Mouse (Mus musculus): ENCODE results near the gene Pou6f1. TPM values are rescaled to one million over a fixed set of nuclear protein-coding genes. Genes with fewer than 3 reads are reported as not detected.
"Not testable (repeated sequence)": the region's sequence is repeated elsewhere in the genome, so short reads cannot be mapped to it uniquely, and the experiment has no call there.

Gene Pou6f1
- polyA plus RNA-seq, 1 experiment = 184 TPM

DNA sequence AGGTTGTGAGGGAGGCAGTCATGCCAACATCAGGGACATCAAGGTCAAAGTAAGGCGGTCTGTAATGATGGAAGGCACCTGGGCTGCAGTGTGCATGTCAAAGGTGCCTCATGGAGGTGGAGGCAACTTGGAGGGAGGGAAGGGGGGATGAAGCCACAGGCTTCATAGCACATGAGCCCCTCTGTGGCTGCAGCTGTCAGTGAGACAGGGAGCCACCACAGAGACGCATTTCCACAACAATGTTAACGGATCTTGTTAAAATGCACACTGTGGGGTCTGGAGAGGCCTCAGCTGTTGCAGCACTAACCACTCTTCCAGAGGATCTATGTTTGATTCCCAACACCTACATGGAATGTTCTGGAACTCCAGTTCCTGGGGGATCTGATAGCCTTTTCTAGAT, 30.3 kb upstream of the Pou6f1 start:
- H3K4me1 ChIP-seq (replicated peaks; ENCODE audit: control insufficient read depth, insufficient read depth, low read length) = peaks cover 23% of the 10 kb centered on the region
- 31% methylated on average over 3 of the region's 3 CpGs for WGBS
- peaks cover 2% of the 10 kb centered on the region; the same call in 1 of the 2 replicates for H3K27me3 ChIP-seq (ENCODE audit: control insufficient read depth, insufficient read depth, low read length)
- H3K27ac ChIP-seq (ENCODE audit: control insufficient read depth, insufficient read depth, low read length) = no peak overlapping the region
- TF ChIP-seq POLR2A (IDR thresholded peaks at IDR 0.05; ENCODE audit: control insufficient read depth, extremely low read depth, insufficient read depth, low read length, poor library complexity) = no peak
- TF ChIP-seq CTCF (IDR thresholded peaks at IDR 0.05; ENCODE audit: borderline replicate concordance, control insufficient read depth, extremely low read depth, insufficient read depth, low read length, poor library complexity) = no peak
- H3K4me3 ChIP-seq (ENCODE audit: control insufficient read depth, insufficient read depth, low read length) = no peak overlapping the region
- no peaks in the 10 kb centered on the region for H3K36me3 ChIP-seq (ENCODE audit: control insufficient read depth, insufficient read depth, low read length)
- no peak for DNase-seq

DNA sequence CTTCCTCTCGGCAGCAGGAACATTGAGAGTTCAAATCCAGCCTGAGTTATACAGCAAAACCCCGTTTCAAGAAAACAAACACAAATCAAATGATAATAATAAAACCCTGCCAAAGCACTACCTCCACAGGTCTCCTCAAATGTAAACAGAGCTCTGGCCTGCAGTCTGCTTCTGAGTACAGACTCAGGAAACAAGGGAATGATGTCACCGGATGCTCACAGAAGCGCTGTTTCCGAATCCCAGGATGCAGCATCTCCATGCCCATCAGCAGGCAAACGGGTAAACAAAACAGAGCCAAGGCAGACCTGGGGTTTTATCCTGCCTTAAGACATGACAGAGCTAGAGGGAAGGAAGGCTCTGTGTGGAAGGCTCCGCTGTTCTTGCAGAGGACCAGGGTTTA, 29.0 kb upstream of the Pou6f1 start:
- Histone ChIP-seq H3K4me1 (replicated peaks; ENCODE audit: control insufficient read depth, insufficient read depth, low read length) (peaks cover 23% of the 10 kb centered on the region), H3K27ac (ENCODE audit: control insufficient read depth, insufficient read depth, low read length) (no peak overlapping the region), H3K4me3 (ENCODE audit: control insufficient read depth, insufficient read depth, low read length) (no peak overlapping the region), H3K36me3 (ENCODE audit: control insufficient read depth, insufficient read depth, low read length) (no peaks in the 10 kb centered on the region), H3K27me3 (ENCODE audit: control insufficient read depth, insufficient read depth, low read length) (no peaks in the 10 kb centered on the region)
- TF ChIP-seq CTCF (IDR thresholded peaks at IDR 0.05; ENCODE audit: borderline replicate concordance, control insufficient read depth, extremely low read depth, insufficient read depth, low read length, poor library complexity) (no peak), POLR2A (IDR thresholded peaks at IDR 0.05; ENCODE audit: control insufficient read depth, extremely low read depth, insufficient read depth, low read length, poor library complexity) (no peak)
- no peak for DNase-seq
- WGBS = 82% methylated on average over 7 of the region's 7 CpGs

DNA sequence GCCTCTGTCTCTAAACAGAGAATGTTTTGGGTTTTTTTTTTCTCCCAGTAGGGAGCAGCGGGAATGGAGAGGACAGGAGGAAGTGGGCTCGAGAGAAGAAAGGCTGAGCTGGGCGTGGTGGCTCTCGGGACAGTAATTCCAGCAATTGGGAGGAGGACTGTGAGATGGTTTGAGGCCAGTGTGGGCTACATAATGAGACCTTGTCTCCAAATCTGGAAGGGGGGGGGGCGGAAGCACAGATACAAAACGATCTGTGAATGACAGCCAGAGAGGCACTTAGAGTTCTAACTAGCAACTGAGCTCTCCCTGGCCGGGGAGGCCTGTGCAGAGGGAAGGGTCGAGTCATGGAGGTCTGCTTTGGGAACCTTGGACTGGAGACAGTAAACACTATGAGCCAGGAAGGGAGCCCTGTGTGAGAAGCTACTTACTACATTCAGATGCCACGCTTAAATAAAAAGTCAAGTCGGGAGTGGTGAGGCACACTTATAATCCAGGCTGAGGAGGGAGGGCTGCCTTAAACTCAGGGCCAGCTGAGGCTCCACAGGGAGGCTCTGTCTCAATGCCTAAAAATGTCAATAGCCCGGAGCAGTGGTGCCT, 28.1 kb upstream of the Pou6f1 start:
- 84% methylated on average over 11 of the region's 11 CpGs for WGBS
- DNase-seq = no peak
- Histone ChIP-seq H3K36me3 (ENCODE audit: control insufficient read depth, insufficient read depth, low read length) (no peaks in the 10 kb centered on the region), H3K27ac (ENCODE audit: control insufficient read depth, insufficient read depth, low read length) (no peak overlapping the region), H3K4me1 (replicated peaks; ENCODE audit: control insufficient read depth, insufficient read depth, low read length) (peaks cover 20% of the 10 kb centered on the region), H3K27me3 (ENCODE audit: control insufficient read depth, insufficient read depth, low read length) (no peaks in the 10 kb centered on the region), H3K4me3 (ENCODE audit: control insufficient read depth, insufficient read depth, low read length) (no peak overlapping the region)
- TF ChIP-seq CTCF (IDR thresholded peaks at IDR 0.05; ENCODE audit: borderline replicate concordance, control insufficient read depth, extremely low read depth, insufficient read depth, low read length, poor library complexity) (no peak), POLR2A (IDR thresholded peaks at IDR 0.05; ENCODE audit: control insufficient read depth, extremely low read depth, insufficient read depth, low read length, poor library complexity) (no peak)

DNA sequence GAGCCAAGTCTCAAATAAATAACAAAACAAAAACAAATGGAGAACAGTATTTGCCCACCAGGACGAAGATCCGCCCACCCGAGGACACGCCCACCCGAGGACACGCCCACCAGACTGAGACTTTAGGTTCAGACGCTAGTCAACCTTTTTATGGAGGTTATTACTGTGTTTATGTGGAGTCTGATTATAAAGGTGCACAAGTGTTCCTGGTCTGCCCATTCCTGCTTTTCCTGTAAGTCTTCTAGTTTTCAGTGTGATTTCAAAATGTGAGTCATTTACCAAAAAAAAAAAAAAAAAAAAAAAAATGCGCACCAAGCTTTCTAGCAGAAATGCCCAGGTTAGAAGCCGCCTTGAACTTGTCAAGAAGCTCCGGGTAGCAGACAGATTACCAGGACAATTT, 27.5 kb upstream of the Pou6f1 start:
- Histone ChIP-seq H3K27ac (ENCODE audit: control insufficient read depth, insufficient read depth, low read length) (no peak overlapping the region), H3K4me1 (replicated peaks; ENCODE audit: control insufficient read depth, insufficient read depth, low read length) (peaks cover 18% of the 10 kb centered on the region), H3K27me3 (ENCODE audit: control insufficient read depth, insufficient read depth, low read length) (no peaks in the 10 kb centered on the region), H3K36me3 (ENCODE audit: control insufficient read depth, insufficient read depth, low read length) (no peaks in the 10 kb centered on the region), H3K4me3 (ENCODE audit: control insufficient read depth, insufficient read depth, low read length) (no peak overlapping the region)
- 74% methylated on average over 10 of the region's 10 CpGs for WGBS
- TF ChIP-seq POLR2A (IDR thresholded peaks at IDR 0.05; ENCODE audit: control insufficient read depth, extremely low read depth, insufficient read depth, low read length, poor library complexity) (no peak), CTCF (IDR thresholded peaks at IDR 0.05; ENCODE audit: borderline replicate concordance, control insufficient read depth, extremely low read depth, insufficient read depth, low read length, poor library complexity) (no peak)
- DNase-seq = no peak

DNA sequence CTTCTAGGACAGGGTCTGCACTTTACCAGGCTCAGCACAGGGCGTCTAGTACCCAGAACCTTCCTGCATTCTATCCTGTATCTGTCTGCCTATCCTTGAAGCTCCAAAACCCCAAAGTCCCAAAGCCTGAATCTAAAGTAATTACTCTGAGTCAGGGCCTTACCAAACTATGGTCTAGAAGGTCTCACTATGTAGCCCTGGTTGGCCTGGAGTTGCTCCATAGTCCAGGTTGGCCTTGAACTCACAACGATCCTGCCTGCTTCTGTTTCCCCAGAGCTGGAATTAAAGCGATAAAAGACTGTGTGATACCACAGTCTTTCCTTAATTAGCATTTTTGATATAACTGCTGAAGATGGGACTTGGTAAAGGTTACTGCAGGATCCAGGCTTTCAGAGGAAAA, 24.7 kb upstream of the Pou6f1 start:
- no peak for DNase-seq
- Histone ChIP-seq H3K36me3 (ENCODE audit: control insufficient read depth, insufficient read depth, low read length) (peaks cover 5% of the 10 kb centered on the region; the same call in 1 of the 2 replicates), H3K4me1 (replicated peaks; ENCODE audit: control insufficient read depth, insufficient read depth, low read length) (peaks cover 14% of the 10 kb centered on the region), H3K4me3 (ENCODE audit: control insufficient read depth, insufficient read depth, low read length) (no peak overlapping the region), H3K27me3 (ENCODE audit: control insufficient read depth, insufficient read depth, low read length) (no peaks in the 10 kb centered on the region), H3K27ac (ENCODE audit: control insufficient read depth, insufficient read depth, low read length) (no peak overlapping the region)
- WGBS = 98% methylated on average over 3 of the region's 3 CpGs
- TF ChIP-seq CTCF (IDR thresholded peaks at IDR 0.05; ENCODE audit: borderline replicate concordance, control insufficient read depth, extremely low read depth, insufficient read depth, low read length, poor library complexity) (no peak), POLR2A (IDR thresholded peaks at IDR 0.05; ENCODE audit: control insufficient read depth, extremely low read depth, insufficient read depth, low read length, poor library complexity) (no peak)

DNA sequence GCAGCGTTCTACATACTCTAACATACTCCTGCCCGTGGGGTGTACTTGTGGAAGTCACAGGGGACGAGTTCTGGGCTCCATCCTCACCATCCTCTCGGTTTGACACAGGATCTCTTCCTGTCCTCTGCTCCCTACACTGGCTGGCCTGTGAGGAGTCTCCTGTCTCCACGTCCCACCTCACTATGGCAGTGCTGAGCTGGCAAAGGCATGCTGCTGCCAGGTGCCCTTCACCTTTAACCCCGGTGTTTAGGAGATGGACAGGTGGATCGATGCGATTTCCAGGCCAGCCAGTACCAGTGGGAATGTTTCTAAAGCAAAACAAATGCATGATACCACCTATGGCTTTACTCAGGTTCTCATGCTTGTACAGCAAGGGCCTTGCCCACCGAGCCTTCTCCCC, 24.0 kb upstream of the Pou6f1 start:
- Histone ChIP-seq H3K36me3 (ENCODE audit: control insufficient read depth, insufficient read depth, low read length) (peaks cover 10% of the 10 kb centered on the region), H3K4me1 (replicated peaks; ENCODE audit: control insufficient read depth, insufficient read depth, low read length) (peaks cover 14% of the 10 kb centered on the region), H3K27me3 (ENCODE audit: control insufficient read depth, insufficient read depth, low read length) (no peaks in the 10 kb centered on the region), H3K4me3 (ENCODE audit: control insufficient read depth, insufficient read depth, low read length) (no peak overlapping the region), H3K27ac (ENCODE audit: control insufficient read depth, insufficient read depth, low read length) (no peak overlapping the region)
- WGBS = 97% methylated on average over 9 of the region's 9 CpGs
- TF ChIP-seq CTCF (IDR thresholded peaks at IDR 0.05; ENCODE audit: borderline replicate concordance, control insufficient read depth, extremely low read depth, insufficient read depth, low read length, poor library complexity) (no peak), POLR2A (IDR thresholded peaks at IDR 0.05; ENCODE audit: control insufficient read depth, extremely low read depth, insufficient read depth, low read length, poor library complexity) (no peak)
- no peak for DNase-seq

DNA sequence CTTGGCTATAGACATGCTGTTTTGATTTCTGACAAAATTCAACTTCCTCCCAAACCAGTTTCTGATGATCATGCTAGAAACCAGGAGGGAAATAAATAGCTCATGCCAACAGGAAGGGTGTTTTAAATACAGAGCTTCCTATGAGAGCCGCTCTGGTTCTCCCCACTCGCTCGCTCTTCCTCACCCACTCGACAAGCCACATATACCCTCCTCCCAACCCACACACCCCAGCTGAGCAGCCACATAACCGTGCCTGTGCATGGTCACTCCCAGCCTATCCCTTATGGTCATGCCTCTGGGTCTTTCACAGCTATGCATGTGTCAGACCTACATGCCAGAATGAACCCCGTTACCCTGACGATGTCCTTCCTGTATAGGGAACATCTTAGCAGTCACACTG, 22.4 kb upstream of the Pou6f1 start:
- 30% methylated on average over 7 of the region's 7 CpGs for WGBS
- TF ChIP-seq POLR2A (IDR thresholded peaks at IDR 0.05; ENCODE audit: control insufficient read depth, extremely low read depth, insufficient read depth, low read length, poor library complexity) (no peak), CTCF (IDR thresholded peaks at IDR 0.05; ENCODE audit: borderline replicate concordance, control insufficient read depth, extremely low read depth, insufficient read depth, low read length, poor library complexity) (no peak)
- Histone ChIP-seq H3K27ac (ENCODE audit: control insufficient read depth, insufficient read depth, low read length) (no peak overlapping the region), H3K4me1 (replicated peaks; ENCODE audit: control insufficient read depth, insufficient read depth, low read length) (peaks cover 14% of the 10 kb centered on the region), H3K27me3 (ENCODE audit: control insufficient read depth, insufficient read depth, low read length) (no peaks in the 10 kb centered on the region), H3K36me3 (ENCODE audit: control insufficient read depth, insufficient read depth, low read length) (peaks cover 21% of the 10 kb centered on the region), H3K4me3 (ENCODE audit: control insufficient read depth, insufficient read depth, low read length) (no peak overlapping the region)
- DNase-seq = no peak

DNA sequence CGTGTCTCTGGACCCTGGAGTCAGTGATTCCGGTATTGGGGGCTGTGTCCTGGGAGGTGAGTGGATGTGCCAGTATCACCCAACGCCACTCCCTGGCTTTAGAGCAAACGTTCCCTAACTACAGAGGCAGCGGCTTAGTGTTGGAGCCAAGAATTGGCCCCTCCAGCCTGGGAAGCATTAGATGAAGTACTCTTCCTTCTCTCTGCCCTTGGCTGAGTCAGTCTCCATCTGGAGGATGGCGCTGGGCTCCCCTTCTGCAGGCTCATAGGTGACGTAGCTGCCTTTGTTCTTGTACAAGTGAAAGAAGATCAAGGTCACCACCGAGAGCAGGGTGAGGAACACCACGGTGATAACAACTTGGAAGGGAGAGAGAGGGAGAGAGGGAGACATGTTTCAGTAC, 21.9 kb upstream of the Pou6f1 start:
- not testable (repeated sequence) for H3K27ac ChIP-seq (ENCODE audit: control insufficient read depth, insufficient read depth, low read length); H3K27me3 ChIP-seq (ENCODE audit: control insufficient read depth, insufficient read depth, low read length); DNase-seq; H3K4me3 ChIP-seq (ENCODE audit: control insufficient read depth, insufficient read depth, low read length)
- Histone ChIP-seq H3K36me3 (ENCODE audit: control insufficient read depth, insufficient read depth, low read length) (peaks cover 21% of the 10 kb centered on the region), H3K4me1 (replicated peaks; ENCODE audit: control insufficient read depth, insufficient read depth, low read length) (peaks cover 15% of the 10 kb centered on the region)
- 54% methylated on average over 9 of the region's 9 CpGs for WGBS
